ENCODE assay signal across 8 mouse cellular contexts in genomic region chr1:171411492-171411941, GRCm38 (mm10). TPM values are rescaled to one million over a fixed set of nuclear protein-coding genes. Genes with fewer than 3 reads are reported as not detected.
DNase-seq lines count a peak whose midpoint lies in the region; ATAC-seq and TF ChIP-seq lines count a peak whose summit lies in the region.

No protein-coding gene starts in this region.

- H3K36me3 ChIP-seq in kidney, embryonic 14.5 days (ENCODE audit: control insufficient read depth, insufficient read depth, low read length): peaks cover 16% of the 10 kb centered on the region
- peaks cover 14% of the 10 kb centered on the region for H3K36me3 ChIP-seq in hindbrain, embryonic 14.5 days (replicated peaks; ENCODE audit: control insufficient read depth, insufficient read depth)
- H3K36me3 ChIP-seq in midbrain, embryonic 12.5 days: peaks cover 19% of the 10 kb centered on the region

- 0% methylated on average over 33 of the region's 39 CpGs for WGBS in kidney, embryonic 14.5 days
- WGBS in hindbrain, embryonic 14.5 days: 0% methylated on average over 34 of the region's 39 CpGs
- WGBS in midbrain, embryonic 12.5 days: under 1% methylated on average over 37 of the region's 39 CpGs

- peak overlapping the region; percentile 51 for H3K4me2 ChIP-seq in kidney, embryonic 14.5 days (replicated peaks; ENCODE audit: low read depth, low read length)
- H3K4me2 ChIP-seq in hindbrain, embryonic 14.5 days (replicated peaks): peak overlapping the region; percentile 51
- peak overlapping the region; percentile 59 for H3K4me2 ChIP-seq in midbrain, embryonic 12.5 days (replicated peaks)

- ATAC-seq in kidney, embryonic 14.5 days (ENCODE audit: low FRiP score, low TSS enrichment): peak; percentile 78
- peak; percentile 84 for ATAC-seq in hindbrain, embryonic 14.5 days (ENCODE audit: low FRiP score)
- ATAC-seq in midbrain, embryonic 12.5 days (ENCODE audit: low FRiP score, low read depth): peak; percentile 81

- H3K4me3 ChIP-seq in kidney, embryonic 14.5 days (ENCODE audit: low read length): peak overlapping the region; percentile 95
- H3K4me3 ChIP-seq in bone marrow macrophage, adult 2 months (ENCODE audit: insufficient read depth, low read length): peak overlapping the region; percentile 71
- H3K4me3 ChIP-seq in hindbrain, embryonic 14.5 days (replicated peaks; ENCODE audit: low read length): peak overlapping the region; percentile 88
- H3K4me3 ChIP-seq in midbrain, embryonic 12.5 days: peak overlapping the region; percentile 97

- no peak for TF ChIP-seq POLR2A in bone marrow macrophage, adult 2 months (IDR thresholded peaks at IDR 0.05; ENCODE audit: borderline replicate concordance, low read depth, low read length)

- no peaks in the 10 kb centered on the region for H3K27me3 ChIP-seq in kidney, embryonic 14.5 days (ENCODE audit: control insufficient read depth, insufficient read depth, low read length)
- H3K27me3 ChIP-seq in hindbrain, embryonic 14.5 days (ENCODE audit: control insufficient read depth, insufficient read depth, low read length): peaks cover 21% of the 10 kb centered on the region
- H3K27me3 ChIP-seq in midbrain, embryonic 12.5 days: peaks cover 23% of the 10 kb centered on the region

- no peaks in the 10 kb centered on the region for H3K9me3 ChIP-seq in kidney, embryonic 14.5 days (ENCODE audit: control insufficient read depth, low read length)
- no peaks in the 10 kb centered on the region for H3K9me3 ChIP-seq in hindbrain, embryonic 14.5 days (ENCODE audit: control insufficient read depth, low read length)
- no peaks in the 10 kb centered on the region for H3K9me3 ChIP-seq in midbrain, embryonic 12.5 days

- peak overlapping the region; percentile 65 for H3K27ac ChIP-seq in kidney, embryonic 14.5 days (ENCODE audit: low read depth, low read length)
- H3K27ac ChIP-seq in bone marrow macrophage, adult 2 months (ENCODE audit: insufficient read depth, low read depth, low read length): peak overlapping the region; percentile 89
- peak overlapping the region; percentile 96 for H3K27ac ChIP-seq in hindbrain, embryonic 14.5 days
- peak overlapping the region; percentile 91 for H3K27ac ChIP-seq in midbrain, embryonic 12.5 days (replicated peaks)

- no peak for DNase-seq in kidney, postnatal 25 days
- DNase-seq in hindbrain, embryonic 14.5 days (ENCODE audit: low spot score): no peak
- no peak for DNase-seq in ovary, postnatal 14 days (ENCODE audit: low spot score)
- DNase-seq in right cerebral cortex, postnatal 36 days (ENCODE audit: low spot score in 2 of 2): no peak
- no peak for DNase-seq in adrenal gland, postnatal 14 days

- H3K4me1 ChIP-seq in kidney, embryonic 14.5 days (ENCODE audit: control insufficient read depth, insufficient read depth, low read length): peaks cover 12% of the 10 kb centered on the region
- H3K4me1 ChIP-seq in bone marrow macrophage, adult 2 months (ENCODE audit: control insufficient read depth, insufficient read depth, low read length): peaks cover 24% of the 10 kb centered on the region
- H3K4me1 ChIP-seq in hindbrain, embryonic 14.5 days (replicated peaks; ENCODE audit: control insufficient read depth, insufficient read depth, low read length): peaks cover 12% of the 10 kb centered on the region
- peaks cover 21% of the 10 kb centered on the region for H3K4me1 ChIP-seq in midbrain, embryonic 12.5 days

- TF ChIP-seq CTCF in bone marrow macrophage, adult 2 months (IDR thresholded peaks at IDR 0.05; ENCODE audit: low read depth, low read length): no peak

- H3K9ac ChIP-seq in kidney, embryonic 14.5 days (ENCODE audit: low read depth, low read length): peak overlapping the region; percentile 97
- peak overlapping the region; percentile 97 for H3K9ac ChIP-seq in hindbrain, embryonic 14.5 days
- peak overlapping the region; percentile 98 for H3K9ac ChIP-seq in midbrain, embryonic 12.5 days (replicated peaks)

RNA-seq across cellular contexts. Expression of gene Usf1, which starts 0.4 kb away (rescaled TPM):
- polyA plus RNA-seq in kidney, embryonic 14.5 days (2014; fragmentation: Nextera tagmentation; extraction: Ambion mirVana): 85.4 and 86.4 TPM in 2 replicates
- 94.4 and 98.8 TPM in 2 replicates for polyA plus RNA-seq in bone marrow macrophage, adult 2 months (2012; ENCODE audit: insufficient read depth, insufficient read length, missing spikeins)
- polyA plus RNA-seq in hindbrain, embryonic 14.5 days (2014; fragmentation: Nextera tagmentation; extraction: Ambion mirVana): 166 and 175 TPM in 2 replicates
- polyA plus RNA-seq in midbrain, embryonic 12.5 days (2016; fragmentation: Nextera tagmentation; extraction: Ambion mirVana): 175 and 190 TPM in 2 replicates
- total RNA-seq in adrenal gland, postnatal 14 days (2021): 49.6 and 69.1 TPM in 2 replicates

RNA-seq across cellular contexts. Expression of gene Tstd1, which starts 7.2 kb away (rescaled TPM):
- polyA plus RNA-seq in kidney, embryonic 14.5 days (2014; fragmentation: Nextera tagmentation; extraction: Ambion mirVana): 2.2 and 4.0 TPM in 2 replicates
- 7.7 and 16.7 TPM in 2 replicates for polyA plus RNA-seq in bone marrow macrophage, adult 2 months (2012; ENCODE audit: insufficient read depth, insufficient read length, missing spikeins)
- 2.4 and 3.1 TPM in 2 replicates for polyA plus RNA-seq in hindbrain, embryonic 14.5 days (2014; fragmentation: Nextera tagmentation; extraction: Ambion mirVana)
- 9.9 and 10.5 TPM in 2 replicates for polyA plus RNA-seq in midbrain, embryonic 12.5 days (2016; fragmentation: Nextera tagmentation; extraction: Ambion mirVana)
- 2.6 and 11.3 TPM in 2 replicates for total RNA-seq in adrenal gland, postnatal 14 days (2021)

RNA-seq across cellular contexts. Expression of gene Arhgap30, which starts 22.8 kb away (rescaled TPM):
- polyA plus RNA-seq in kidney, embryonic 14.5 days (2014; fragmentation: Nextera tagmentation; extraction: Ambion mirVana): 0.69 and 0.81 TPM in 2 replicates
- 178 and 182 TPM in 2 replicates for polyA plus RNA-seq in bone marrow macrophage, adult 2 months (2012; ENCODE audit: insufficient read depth, insufficient read length, missing spikeins)
- 0.31 and 0.71 TPM in 2 replicates for polyA plus RNA-seq in hindbrain, embryonic 14.5 days (2014; fragmentation: Nextera tagmentation; extraction: Ambion mirVana)
- polyA plus RNA-seq in midbrain, embryonic 12.5 days (2016; fragmentation: Nextera tagmentation; extraction: Ambion mirVana): 1.0 and 1.4 TPM in 2 replicates
- 3.4 and 13.3 TPM in 2 replicates for total RNA-seq in adrenal gland, postnatal 14 days (2021)

RNA-seq across cellular contexts. Expression of gene F11r, which starts 25.8 kb away (rescaled TPM):
- polyA plus RNA-seq in kidney, embryonic 14.5 days (2014; fragmentation: Nextera tagmentation; extraction: Ambion mirVana): 96.4 and 127 TPM in 2 replicates
- polyA plus RNA-seq in bone marrow macrophage, adult 2 months (2012; ENCODE audit: insufficient read depth, insufficient read length, missing spikeins): 5.9 and 6.6 TPM in 2 replicates
- polyA plus RNA-seq in hindbrain, embryonic 14.5 days (2014; fragmentation: Nextera tagmentation; extraction: Ambion mirVana): 12.8 and 14.0 TPM in 2 replicates
- 10.1 and 12.4 TPM in 2 replicates for polyA plus RNA-seq in midbrain, embryonic 12.5 days (2016; fragmentation: Nextera tagmentation; extraction: Ambion mirVana)
- 59.6 and 66.3 TPM in 2 replicates for total RNA-seq in adrenal gland, postnatal 14 days (2021)

RNA-seq across cellular contexts. Expression of gene Nectin4, which starts 41.6 kb away (rescaled TPM):
- polyA plus RNA-seq in kidney, embryonic 14.5 days (2014; fragmentation: Nextera tagmentation; extraction: Ambion mirVana): 1.0 and 2.6 TPM in 2 replicates
- 9.7 and 11.5 TPM in 2 replicates for polyA plus RNA-seq in bone marrow macrophage, adult 2 months (2012; ENCODE audit: insufficient read depth, insufficient read length, missing spikeins)
- polyA plus RNA-seq in hindbrain, embryonic 14.5 days (2014; fragmentation: Nextera tagmentation; extraction: Ambion mirVana): 2.3 TPM in 2 replicates
- polyA plus RNA-seq in midbrain, embryonic 12.5 days (2016; fragmentation: Nextera tagmentation; extraction: Ambion mirVana): 0.88 and 1.4 TPM in 2 replicates
- total RNA-seq in adrenal gland, postnatal 14 days (2021): 0.11 TPM in 2 replicates

Comparison
In these comparisons a context has a peak if more than half of its experiments do, and no peak if none do; other contexts are left out.
1. RNA of gene Arhgap30, which starts 22.8 kb away (polyA plus RNA-seq): 178 to 182 TPM in bone marrow macrophage, adult 2 months; 1.0 to 1.4 TPM in midbrain, embryonic 12.5 days, 0.31 to 0.71 TPM in hindbrain, embryonic 14.5 days and 0.69 to 0.81 TPM in kidney, embryonic 14.5 days; every median in the first group is over 10 times any median in the second.
2. Peak in every context shown above with its lines, with median percentiles within 50 percentile points of each other: ATAC-seq, H3K27ac ChIP-seq, H3K4me2 ChIP-seq, H3K4me3 ChIP-seq and H3K9ac ChIP-seq.